Mouse (Mus musculus) lung, postnatal 36 days (tissue): Measurements from ENCODE around the gene B230118H07Rik.
"Not testable (repeated sequence)": the region's sequence is repeated elsewhere in the genome, so short reads cannot be mapped to it uniquely, and the experiment has no call there.

Experiments
- DNase-seq: peaks from one replicate; pipeline ENCODE4 v3.0.0; 2022; ENCODE audit warnings: mixed read lengths

B230118H07Rik gene

GRCm38 (mm10) chr2:101581418-101581817 lies 67.9 kb downstream of the B230118H07Rik start:
- DNase-seq, result no peak

- no peak for DNase-seq
Measured at GRCm38 (mm10) chr2:101580977-101581376, 68.4 kb downstream of the B230118H07Rik start.

- no peak for DNase-seq
Measured at GRCm38 (mm10) chr2:101580428-101580827, 68.9 kb downstream of the B230118H07Rik start.

- DNase-seq, result no peak
Measured at GRCm38 (mm10) chr2:101580027-101580426, 69.3 kb downstream of the B230118H07Rik start.

GRCm38 (mm10) chr2:101577243-101577642 lies 72.1 kb downstream of the B230118H07Rik start:
- no peak for DNase-seq

- DNase-seq, result no peak
Measured at GRCm38 (mm10) chr2:101569230-101569629, 80.1 kb downstream of the B230118H07Rik start.

- DNase-seq, result no peak
Measured at GRCm38 (mm10) chr2:101567490-101567889, 81.8 kb downstream of the B230118H07Rik start.

- no peak for DNase-seq
Measured at GRCm38 (mm10) chr2:101563776-101564175, 85.6 kb downstream of the B230118H07Rik start.

- no peak for DNase-seq
Measured at GRCm38 (mm10) chr2:101563206-101563605, 86.1 kb downstream of the B230118H07Rik start.

- DNase-seq, result no peak
Measured at GRCm38 (mm10) chr2:101559431-101559830, 89.9 kb downstream of the B230118H07Rik start.

- no peak for DNase-seq
Measured at GRCm38 (mm10) chr2:101555886-101556285, 93.4 kb downstream of the B230118H07Rik start.

GRCm38 (mm10) chr2:101553851-101554250 lies 95.5 kb downstream of the B230118H07Rik start:
- DNase-seq, result no peak

GRCm38 (mm10) chr2:101552301-101552700 lies 97.0 kb downstream of the B230118H07Rik start:
- no peak for DNase-seq

- DNase-seq, result no peak
Measured at GRCm38 (mm10) chr2:101551026-101551719, 98.2 kb downstream of the B230118H07Rik start.

GRCm38 (mm10) chr2:101550176-101550575 lies 99.2 kb downstream of the B230118H07Rik start:
- DNase-seq, result no peak

GRCm38 (mm10) chr2:101548866-101549265 lies 100.5 kb downstream of the B230118H07Rik start:
- DNase-seq, result no peak

GRCm38 (mm10) chr2:101545593-101545992 lies 103.7 kb downstream of the B230118H07Rik start:
- DNase-seq, result no peak

- no peak for DNase-seq
Measured at GRCm38 (mm10) chr2:101543704-101544417, 105.5 kb downstream of the B230118H07Rik start.

- DNase-seq, result not testable (repeated sequence)
Measured at GRCm38 (mm10) chr2:101536887-101537286, 112.4 kb downstream of the B230118H07Rik start.

- no peak for DNase-seq
Measured at GRCm38 (mm10) chr2:101533741-101534140, 115.6 kb downstream of the B230118H07Rik start.

- DNase-seq, result peak; percentile 29
Measured at GRCm38 (mm10) chr2:101525503-101526381, 123.6 kb downstream of the B230118H07Rik start.

- no peak for DNase-seq
Measured at GRCm38 (mm10) chr2:101525091-101525490, 124.2 kb downstream of the B230118H07Rik start.

GRCm38 (mm10) chr2:101520503-101520902 lies 128.8 kb downstream of the B230118H07Rik start:
- no peak for DNase-seq
